In genomic region chr8:94540889-94541795, GRCm38 (mm10) we compare ENCODE assay signal across 23 mouse cellular contexts. TPM values are rescaled to one million over a fixed set of nuclear protein-coding genes. Genes with fewer than 3 reads are reported as not detected.
A peak's percentile ranks its signal among the peaks of the same experiment; 100 is the strongest.
DNase-seq lines count a peak whose midpoint lies in the region; ATAC-seq lines count a peak whose summit lies in the region.
"Had no signal": no experiment of that assay in that cellular context is flagged by ENCODE, and none has a peak within 500 bp of the region (broad histone marks: within the 10 kb centered on the region; RNA-seq: fewer than 3 reads in every experiment).

No protein-coding gene starts in this region.

- ATAC-seq in embryonic facial prominence, embryonic 15.5 days (ENCODE audit: insufficient number of reproducible peaks, low FRiP score, low TSS enrichment, low read depth): 0 out of 2 replicates have a peak, but pooled peaks have one; percentile 23
- peak; percentile 63 for ATAC-seq in erythroid progenitor cell, adult 5-6 weeks (replicated peaks; ENCODE audit: low FRiP score, poor library complexity, severe bottlenecking)
- ATAC-seq: Patski had no signal

- no peak overlapping the region for H3K9ac ChIP-seq in embryonic facial prominence, embryonic 15.5 days
- H3K9ac ChIP-seq: embryonic facial prominence, embryonic 13.5 days; lung, embryonic 14.5 days; midbrain, embryonic 12.5 days; neural tube, embryonic 13.5 days had no signal

- WGBS in embryonic facial prominence, embryonic 15.5 days: 51% methylated on average over 17 of the region's 18 CpGs
- WGBS in embryonic facial prominence, embryonic 10.5 days: 76% methylated on average over 18 of the region's 18 CpGs

- H3K4me1 ChIP-seq in embryonic facial prominence, embryonic 15.5 days: peaks cover 12% of the 10 kb centered on the region
- peaks cover 14% of the 10 kb centered on the region for H3K4me1 ChIP-seq in embryonic facial prominence, embryonic 10.5 days
- H3K4me1 ChIP-seq: midbrain, embryonic 12.5 days had no signal

- DNase-seq in embryonic facial prominence, embryonic 10.5 days (ENCODE audit: low spot score): no peak
- DNase-seq in B cell, adult 2 months: peak; percentile 12 to 21
- DNase-seq in natural killer cell, adult 2 months (ENCODE audit: low spot score in 2 of 2): peak; percentile 27 to 38
- DNase-seq in adrenal gland, postnatal 10 days: no peak
- DNase-seq in adrenal gland, adult 8-10 months: no peak
- no peak for DNase-seq in kidney, postnatal 4 days
- DNase-seq: adrenal gland, postnatal 14 days; cerebellum, adult 2 months; heart, adult 11 months; heart, postnatal 4 days; kidney, adult 11 months; kidney, postnatal 10 days; lung, embryonic 14.5 days; lung, postnatal 4 days; thymus, postnatal 4 days had no signal

- H3K9me3 ChIP-seq in embryonic facial prominence, embryonic 15.5 days (replicated peaks): no peaks in the 10 kb centered on the region
- no peaks in the 10 kb centered on the region for H3K9me3 ChIP-seq in embryonic facial prominence, embryonic 10.5 days
- H3K9me3 ChIP-seq: embryonic facial prominence, embryonic 13.5 days; forebrain, embryonic 10.5 days; limb, embryonic 10.5 days; midbrain, embryonic 12.5 days; neural tube, embryonic 13.5 days had no signal

- H3K4me3 ChIP-seq in embryonic facial prominence, embryonic 15.5 days (replicated peaks): no peak overlapping the region
- H3K4me3 ChIP-seq in embryonic facial prominence, embryonic 10.5 days: no peak overlapping the region
- H3K4me3 ChIP-seq: embryonic facial prominence, embryonic 13.5 days; forebrain, embryonic 10.5 days; limb, embryonic 10.5 days; midbrain, embryonic 12.5 days; neural tube, embryonic 13.5 days had no signal

- H3K27ac ChIP-seq in embryonic facial prominence, embryonic 15.5 days (replicated peaks): no peak overlapping the region
- H3K27ac ChIP-seq in embryonic facial prominence, embryonic 10.5 days (replicated peaks): no peak overlapping the region
- H3K27ac ChIP-seq: embryonic facial prominence, embryonic 13.5 days; limb, embryonic 10.5 days; midbrain, embryonic 12.5 days; neural tube, embryonic 13.5 days had no signal

- no peaks in the 10 kb centered on the region for H3K36me3 ChIP-seq in embryonic facial prominence, embryonic 15.5 days
- H3K36me3 ChIP-seq in embryonic facial prominence, embryonic 10.5 days (replicated peaks): no peaks in the 10 kb centered on the region
- H3K36me3 ChIP-seq: embryonic facial prominence, embryonic 13.5 days; forebrain, embryonic 10.5 days; limb, embryonic 10.5 days; midbrain, embryonic 12.5 days; neural tube, embryonic 13.5 days had no signal

- H3K4me2 ChIP-seq in embryonic facial prominence, embryonic 15.5 days (replicated peaks): no peak overlapping the region
- H3K4me2 ChIP-seq: embryonic facial prominence, embryonic 13.5 days; lung, embryonic 14.5 days; midbrain, embryonic 12.5 days; neural tube, embryonic 13.5 days had no signal

- no peaks in the 10 kb centered on the region for H3K27me3 ChIP-seq in embryonic facial prominence, embryonic 15.5 days
- H3K27me3 ChIP-seq in embryonic facial prominence, embryonic 10.5 days (replicated peaks; ENCODE audit: low read depth, poor library complexity, severe bottlenecking): peaks cover 16% of the 10 kb centered on the region
- H3K27me3 ChIP-seq: neural tube, embryonic 13.5 days; Patski had no signal

RNA-seq across cellular contexts. Expression of gene Cpne2, which starts 8.4 kb away (rescaled TPM):
- polyA plus RNA-seq in embryonic facial prominence, embryonic 15.5 days (2015; fragmentation: Nextera tagmentation; extraction: Ambion mirVana): 15.6 and 16.1 TPM in 2 replicates
- polyA plus RNA-seq in embryonic facial prominence, embryonic 10.5 days (2016; fragmentation: Nextera tagmentation; extraction: Ambion mirVana): 9.1 and 9.9 TPM in 2 replicates
- total RNA-seq in erythroid progenitor cell, adult 5-6 weeks (2015; ENCODE audit: low replicate concordance): 25.2 and 37.3 TPM in 2 replicates
- 14.5 and 18.7 TPM in 2 replicates for total RNA-seq in erythroid progenitor cell, adult 5-6 weeks (2017; ENCODE audit: low replicate concordance)
- total RNA-seq in adrenal gland, postnatal 10 days (2021): 10 to 100 TPM; 12.6 to 16.6 TPM
- total RNA-seq in adrenal gland, adult 8-10 months (2022): 10 to 100 TPM; 15.9 to 29.0 (median 22.4) TPM

Comparison
In these comparisons a context has a peak if more than half of its experiments do, and no peak if none do; other contexts are left out.
1. DNase-seq: peak in B cell, adult 2 months (2 of 2) and natural killer cell, adult 2 months (2 of 2); none in embryonic facial prominence, embryonic 10.5 days (single experiment), adrenal gland, postnatal 10 days (single experiment), adrenal gland, adult 8-10 months (single experiment) and kidney, postnatal 4 days (0 of 2).